Mouse (Mus musculus): ENCODE results near the gene Dda1.
A peak's percentile ranks its signal among the peaks of the same experiment; 100 is the strongest.

Gene Dda1

GRCm38 (mm10) chr8:71469411-71469810 is 412 bp downstream of the Dda1 start:
- no peak for DNase-seq (ENCODE audit: low spot score)

DNA sequence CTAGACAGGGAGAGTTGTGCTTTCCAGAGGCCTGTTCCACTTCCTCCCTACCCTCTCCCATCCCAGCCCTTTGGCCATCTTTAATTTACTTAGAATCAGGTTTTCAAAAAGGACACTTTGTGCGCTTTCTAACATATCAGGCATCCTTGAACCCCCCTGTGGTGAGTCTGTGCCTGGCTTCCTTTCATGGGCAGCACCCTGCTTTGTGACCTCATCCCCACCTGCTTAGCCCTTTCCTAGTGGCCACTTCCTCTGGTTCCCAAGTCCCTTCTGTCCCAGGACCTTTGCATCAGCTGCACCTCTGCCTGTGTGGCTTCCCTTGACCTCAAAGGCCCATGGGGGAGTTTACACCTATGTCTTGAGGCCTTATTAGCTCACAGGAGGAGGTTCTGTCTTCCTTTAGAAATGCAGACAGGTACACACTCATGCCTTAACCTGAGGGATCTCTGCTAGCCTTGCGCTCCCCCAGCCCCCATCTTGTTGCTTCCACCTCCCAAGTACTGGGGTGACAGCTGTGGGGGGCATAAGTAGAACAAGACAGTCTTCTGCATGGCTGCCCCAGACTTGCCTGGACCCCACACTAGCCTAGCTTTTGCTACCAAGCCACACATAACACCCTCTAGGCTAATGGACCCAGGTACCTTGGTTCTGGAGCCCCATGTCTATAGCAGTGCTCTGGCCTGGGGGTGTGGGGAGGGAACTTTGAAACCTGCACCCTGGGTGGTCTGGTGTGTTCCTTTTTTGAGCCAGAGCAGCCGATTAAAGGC is 1.3 kb downstream of the Dda1 start:
- DNase-seq (ENCODE audit: low spot score): no peak

- no peak for DNase-seq (ENCODE audit: low spot score)
Measured at GRCm38 (mm10) chr8:71470913-71471255, 1.9 kb downstream of the Dda1 start.

GRCm38 (mm10) chr8:71471861-71472260 is 2.9 kb downstream of the Dda1 start:
- no peak for DNase-seq (ENCODE audit: low spot score)

- DNase-seq (ENCODE audit: low spot score): no peak
Measured at GRCm38 (mm10) chr8:71472601-71473386, 3.8 kb downstream of the Dda1 start.

GRCm38 (mm10) chr8:71474344-71474743 is 5.3 kb downstream of the Dda1 start:
- DNase-seq (ENCODE audit: low spot score): no peak

DNA sequence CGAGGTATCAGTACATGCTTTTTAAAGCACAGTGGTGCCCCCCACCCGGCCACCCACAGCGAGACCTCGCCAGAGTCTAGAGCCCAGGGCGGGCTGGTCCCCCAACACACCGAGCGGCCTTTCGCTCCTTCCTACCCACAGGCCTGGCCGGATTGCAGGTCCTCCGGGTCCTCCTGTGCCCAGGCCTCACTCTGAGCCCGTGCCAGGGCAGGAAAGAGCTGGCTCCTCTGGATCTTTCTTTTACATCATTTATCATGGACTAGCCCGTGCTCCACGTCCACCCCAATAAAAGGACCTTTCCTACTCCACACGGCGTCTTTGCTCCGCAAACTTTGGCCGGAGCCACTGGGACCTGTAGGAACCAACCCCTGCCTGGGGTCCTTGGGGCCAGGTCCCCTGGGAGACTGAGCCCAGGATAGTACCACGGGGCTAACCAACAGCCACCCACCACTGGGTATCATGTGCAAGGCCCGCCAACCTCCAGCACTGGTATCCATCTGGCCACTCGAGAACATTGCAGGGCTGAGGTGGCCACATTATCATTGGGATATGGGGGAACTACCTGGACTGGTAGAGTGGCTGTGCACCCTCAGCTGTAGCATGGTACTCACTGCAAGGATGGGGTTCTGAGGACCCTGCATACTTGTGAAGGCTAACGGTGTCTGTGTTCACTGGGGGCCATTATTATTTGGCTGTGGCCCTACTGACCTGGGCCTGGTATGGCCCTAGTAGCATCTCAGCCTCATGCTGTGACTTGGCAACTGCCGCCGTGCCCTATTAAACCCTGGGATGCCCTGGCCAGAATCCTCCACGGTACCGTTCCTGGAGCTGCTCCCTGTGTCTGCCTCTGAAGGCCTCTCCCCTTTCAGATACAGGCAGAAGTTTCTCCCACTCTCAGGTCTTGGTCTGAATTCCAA is 6.0 kb downstream of the Dda1 start:
- no peak for DNase-seq (ENCODE audit: low spot score)

DNA sequence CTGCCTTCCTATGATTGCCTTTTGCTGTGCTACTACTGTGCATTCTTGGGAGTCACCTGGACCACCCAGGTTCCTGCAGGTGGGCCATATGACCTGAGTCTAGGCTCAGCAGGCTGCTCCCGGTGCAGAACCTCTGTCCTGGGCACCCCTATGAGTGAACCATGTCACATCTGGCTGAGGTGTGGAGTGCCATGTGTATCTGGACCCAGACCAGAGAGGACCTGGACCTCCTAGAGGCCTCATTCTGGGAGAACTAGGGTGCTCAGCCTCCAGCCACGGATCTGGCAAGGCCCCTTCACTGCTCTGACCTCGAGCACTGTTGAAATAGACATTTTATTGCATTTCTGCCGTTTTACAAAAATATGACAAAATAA is 6.7 kb downstream of the Dda1 start:
- no peak for DNase-seq (ENCODE audit: low spot score)

- DNase-seq (ENCODE audit: low spot score): peak; percentile 66
Measured at GRCm38 (mm10) chr8:71476099-71476940, 7.3 kb downstream of the Dda1 start.

GRCm38 (mm10) chr8:71477196-71477845 is 8.3 kb downstream of the Dda1 start:
- DNase-seq (ENCODE audit: low spot score): no peak

- DNase-seq (ENCODE audit: low spot score): no peak
Measured at GRCm38 (mm10) chr8:71478943-71479342, 9.9 kb downstream of the Dda1 start.

- no peak for DNase-seq (ENCODE audit: low spot score)
Measured at GRCm38 (mm10) chr8:71483932-71484331, 14.9 kb downstream of the Dda1 start.

DNA sequence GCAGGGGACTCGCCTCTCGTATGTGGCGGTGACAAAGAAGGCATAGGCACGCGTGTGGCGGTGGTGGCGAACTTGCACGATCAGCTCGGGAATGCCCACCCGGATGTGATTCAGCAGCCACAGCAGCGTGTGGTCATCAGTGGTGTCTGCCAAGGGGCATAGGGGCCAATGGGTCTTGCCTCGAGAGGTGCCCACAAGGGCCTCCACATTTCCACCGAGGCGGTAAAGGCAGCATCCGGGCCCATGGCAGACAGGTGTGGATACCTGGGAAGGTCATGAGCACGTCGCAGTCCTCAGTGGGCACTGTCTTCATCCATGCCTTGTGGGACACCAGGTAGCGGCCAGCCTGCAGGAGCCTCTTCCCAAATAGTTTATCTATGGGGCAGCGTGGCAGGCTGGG is 15.7 kb downstream of the Dda1 start:
- no peak for DNase-seq (ENCODE audit: low spot score)

DNA sequence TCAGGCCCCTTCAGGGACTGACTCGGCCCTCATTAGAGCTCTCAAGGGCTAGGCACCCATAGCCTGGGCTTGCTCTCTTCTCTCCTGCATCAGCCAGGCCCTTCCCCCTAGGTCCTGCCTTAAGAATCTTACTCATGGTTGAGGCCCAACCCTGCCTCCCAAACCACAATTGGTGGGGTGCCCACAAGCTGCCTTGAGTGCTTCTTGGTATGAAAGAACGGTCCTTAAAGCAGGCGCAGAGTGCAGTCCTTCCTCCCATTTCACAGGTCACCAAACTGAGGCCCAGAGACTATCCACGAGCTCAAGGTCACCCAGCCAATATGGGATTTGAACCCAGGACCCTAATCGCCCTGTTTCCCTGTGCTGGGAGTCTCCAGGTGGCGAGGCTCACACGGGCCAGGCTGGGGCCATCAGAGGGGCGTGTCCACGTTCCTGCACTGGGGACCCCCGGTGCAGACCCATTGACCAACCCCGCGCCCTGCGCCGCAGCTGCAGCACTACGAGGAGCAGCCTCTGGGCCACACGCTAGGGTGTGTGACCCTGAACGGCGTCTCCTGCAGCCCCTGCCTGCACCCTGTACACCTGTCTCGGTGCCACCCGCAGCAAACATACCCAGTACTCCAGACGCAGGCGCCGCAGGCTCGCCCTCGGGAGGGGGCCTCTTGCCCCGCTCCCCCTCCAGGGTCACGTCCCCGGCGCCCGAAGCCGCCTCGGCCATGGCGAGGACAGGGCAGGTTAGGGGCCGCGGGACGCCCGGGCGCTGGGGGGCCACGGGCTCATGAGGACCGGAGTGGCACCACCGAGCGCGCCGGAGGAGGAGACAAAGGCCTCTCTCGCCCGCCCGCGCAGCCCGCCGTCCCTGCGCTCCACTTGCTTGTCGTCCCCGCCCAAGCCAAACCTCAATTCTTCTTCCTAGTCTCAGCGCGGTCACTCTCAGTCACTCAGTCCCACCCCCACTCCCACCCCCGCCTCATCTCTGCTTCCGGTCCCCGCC is 16.4 kb downstream of the Dda1 start, which contains the start of gene Ano8:
Ano8 (minus strand) TSS at position 822 of the 994 bp plus-strand sequence.
- peak; percentile 66 for DNase-seq (ENCODE audit: low spot score)

- DNase-seq (ENCODE audit: low spot score): no peak
Measured at GRCm38 (mm10) chr8:71486136-71486529, 17.1 kb downstream of the Dda1 start.

GRCm38 (mm10) chr8:71487691-71488445 is 18.9 kb downstream of the Dda1 start, which contains the start of gene Gtpbp3:
Gene Gtpbp3 (plus strand): TSS chr8:71488103.
- DNase-seq (ENCODE audit: low spot score): peak; percentile 58

GRCm38 (mm10) chr8:71488454-71488853 is 19.5 kb downstream of the Dda1 start:
- DNase-seq (ENCODE audit: low spot score): peak; percentile 74

- DNase-seq (ENCODE audit: low spot score): peak; percentile 57
Measured at GRCm38 (mm10) chr8:71495039-71495438, 26.0 kb downstream of the Dda1 start.

DNA sequence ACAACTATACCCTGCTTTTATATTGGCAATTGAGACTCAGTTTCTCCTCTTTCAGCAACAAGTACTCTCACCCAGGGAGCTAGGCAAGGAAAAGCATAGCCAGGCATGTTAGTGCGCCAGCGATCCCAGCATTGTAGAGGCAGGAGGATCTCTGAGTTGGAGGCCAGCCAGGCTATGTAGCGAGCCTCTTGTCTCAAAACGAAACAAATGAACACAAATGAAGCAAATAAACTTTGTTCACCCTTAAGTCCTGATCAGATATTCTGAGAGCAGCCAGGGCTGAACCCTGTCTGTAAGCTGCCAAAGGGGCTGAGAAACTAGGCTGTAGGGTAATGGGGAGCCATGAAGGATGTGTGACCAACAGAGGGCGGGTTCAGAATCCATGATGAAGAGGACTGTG is 26.8 kb downstream of the Dda1 start:
- DNase-seq (ENCODE audit: low spot score): no peak
